Mouse (Mus musculus): ENCODE data around the gene Elovl7. TPM values are rescaled to one million over a fixed set of nuclear protein-coding genes. Genes with fewer than 3 reads are reported as not detected.

Elovl7 gene
- polyA plus RNA-seq (2014; fragmentation: Illumina TruSeq; extraction: RNeasy Lipid Tissue Mini Kit (QIAGEN cat#74804)), result 10.3 TPM

GRCm38 (mm10) chr13:108214081-108214484, at the start of gene Elovl7:
Gene Elovl7, plus strand, starts transcription at chr13:108214404.

GRCm38 (mm10) chr13:108315702-108316486, 101.7 kb downstream of the Elovl7 start, which contains the start of gene Depdc1b:
Gene Depdc1b, plus strand, starts transcription at chr13:108316332.

Other genes starting within 250 kb of the Elovl7 start
- 205 TPM for gene Smim15, start 170.0 kb upstream of the Elovl7 start, polyA plus RNA-seq (2014; fragmentation: Illumina TruSeq; extraction: RNeasy Lipid Tissue Mini Kit (QIAGEN cat#74804))
- 99.8 TPM for gene Ndufaf2, start 55.8 kb upstream of the Elovl7 start, polyA plus RNA-seq (2014; fragmentation: Illumina TruSeq; extraction: RNeasy Lipid Tissue Mini Kit (QIAGEN cat#74804))
- gene Ercc8, start 55.7 kb upstream of the Elovl7 start, polyA plus RNA-seq (2014; fragmentation: Illumina TruSeq; extraction: RNeasy Lipid Tissue Mini Kit (QIAGEN cat#74804)), result 6.6 TPM
- gene Depdc1b, start 101.9 kb downstream of the Elovl7 start, polyA plus RNA-seq (2014; fragmentation: Illumina TruSeq; extraction: RNeasy Lipid Tissue Mini Kit (QIAGEN cat#74804)), result 3.2 TPM
- 5.3 TPM for gene Pde4d, start 235.5 kb downstream of the Elovl7 start, polyA plus RNA-seq (2014; fragmentation: Illumina TruSeq; extraction: RNeasy Lipid Tissue Mini Kit (QIAGEN cat#74804))

All from ovary, adult 10 weeks (tissue).